In genomic region chr5:147928668-147929497, GRCm38 (mm10) we compare ENCODE assay signal across 16 mouse cellular contexts. TPM values are rescaled to one million over a fixed set of nuclear protein-coding genes. Genes with fewer than 3 reads are reported as not detected.
DNase-seq lines count a peak whose midpoint lies in the region; ATAC-seq and TF ChIP-seq lines count a peak whose summit lies in the region.
"Had no signal": no experiment of that assay in that cellular context is flagged by ENCODE, and none has a peak within 500 bp of the region (broad histone marks: within the 10 kb centered on the region; RNA-seq: fewer than 3 reads in every experiment).

No protein-coding gene starts in this region.

- H3K9me3 ChIP-seq in forebrain, postnatal 0 days (ENCODE audit: low read length) = no peaks in the 10 kb centered on the region
- H3K9me3 ChIP-seq in forebrain, embryonic 14.5 days (replicated peaks; ENCODE audit: control insufficient read depth, low read length) = no peaks in the 10 kb centered on the region
- H3K9me3 ChIP-seq in lung, embryonic 14.5 days (ENCODE audit: low read depth, low read length) = no peaks in the 10 kb centered on the region
- H3K9me3 ChIP-seq in hindbrain, embryonic 11.5 days (ENCODE audit: control insufficient read depth, low read length) = no peaks in the 10 kb centered on the region
- H3K9me3 ChIP-seq: heart, embryonic 10.5 days; hindbrain, embryonic 12.5 days had no signal

- H3K4me2 ChIP-seq in forebrain, postnatal 0 days (ENCODE audit: low read depth) = no peak overlapping the region
- H3K4me2 ChIP-seq in forebrain, embryonic 14.5 days (ENCODE audit: low read length) = no peak overlapping the region
- no peak overlapping the region for H3K4me2 ChIP-seq in lung, embryonic 14.5 days
- H3K4me2 ChIP-seq in hindbrain, embryonic 11.5 days (replicated peaks; ENCODE audit: low read depth, low read length) = no peak overlapping the region
- H3K4me2 ChIP-seq: hindbrain, embryonic 12.5 days had no signal

- no peak overlapping the region for H3K9ac ChIP-seq in forebrain, postnatal 0 days
- H3K9ac ChIP-seq in forebrain, embryonic 14.5 days (ENCODE audit: low read length) = no peak overlapping the region
- no peak overlapping the region for H3K9ac ChIP-seq in lung, embryonic 14.5 days
- H3K9ac ChIP-seq in hindbrain, embryonic 11.5 days (ENCODE audit: low read depth, low read length) = no peak overlapping the region
- H3K9ac ChIP-seq: hindbrain, embryonic 12.5 days had no signal

- no peak overlapping the region for H3K27ac ChIP-seq in forebrain, postnatal 0 days (ENCODE audit: low read depth, low read length)
- H3K27ac ChIP-seq in forebrain, embryonic 14.5 days (ENCODE audit: low read depth, low read length) = no peak overlapping the region
- no peak overlapping the region for H3K27ac ChIP-seq in lung, embryonic 14.5 days (ENCODE audit: low read depth)
- H3K27ac ChIP-seq in hindbrain, embryonic 11.5 days (ENCODE audit: low read depth, low read length) = no peak overlapping the region
- H3K27ac ChIP-seq: heart, embryonic 10.5 days; hindbrain, embryonic 12.5 days had no signal

- TF ChIP-seq CTCF in forebrain, postnatal 0 days (IDR thresholded peaks at IDR 0.05; ENCODE audit: low read depth) = peak; percentile 16; the same call in 1 of the 2 replicates
- TF ChIP-seq CTCF in lung, embryonic 14.5 days (IDR thresholded peaks at IDR 0.05; ENCODE audit: low read depth) = peak; percentile 45

- DNase-seq in forebrain, postnatal 0 days = no peak
- DNase-seq in forebrain, embryonic 14.5 days (ENCODE audit: low spot score) = no peak
- DNase-seq in lung, embryonic 14.5 days = no peak
- DNase-seq in lung, postnatal 14 days = no peak
- peak; percentile 67 for DNase-seq in R1 (ENCODE audit: low read depth, low spot score)
- peak; percentile 15 for DNase-seq in naive thymus-derived CD4-positive, alpha-beta T cell, adult 2 months (ENCODE audit: low read depth)
- DNase-seq in layer of hippocampus, postnatal 36 days = no peak
- no peak for DNase-seq in hindbrain, embryonic 11.5 days (ENCODE audit: low spot score)
- DNase-seq: cerebellum, adult 8-10 months; kidney, postnatal 10 days; lung, postnatal 4 days; midbrain, embryonic 14.5 days; retina, postnatal 1 day; thymus, adult 2 months had no signal

- ATAC-seq in forebrain, postnatal 0 days = no peak
- ATAC-seq in forebrain, embryonic 14.5 days = no peak
- no peak for ATAC-seq in lung, embryonic 14.5 days (ENCODE audit: insufficient read depth)
- ATAC-seq in hindbrain, embryonic 11.5 days (ENCODE audit: low FRiP score) = no peak

- no peaks in the 10 kb centered on the region for H3K4me1 ChIP-seq in forebrain, postnatal 0 days (ENCODE audit: insufficient read depth)
- H3K4me1 ChIP-seq in forebrain, embryonic 14.5 days (ENCODE audit: control insufficient read depth, insufficient read depth, low read length) = no peaks in the 10 kb centered on the region
- H3K4me1 ChIP-seq in lung, embryonic 14.5 days (ENCODE audit: insufficient read depth) = no peaks in the 10 kb centered on the region
- no peaks in the 10 kb centered on the region for H3K4me1 ChIP-seq in hindbrain, embryonic 11.5 days (replicated peaks; ENCODE audit: control insufficient read depth, insufficient read depth, low read length)
- H3K4me1 ChIP-seq: heart, embryonic 10.5 days; hindbrain, embryonic 12.5 days had no signal

- H3K36me3 ChIP-seq in forebrain, postnatal 0 days (ENCODE audit: insufficient read depth) = no peaks in the 10 kb centered on the region
- no peaks in the 10 kb centered on the region for H3K36me3 ChIP-seq in forebrain, embryonic 14.5 days (ENCODE audit: control insufficient read depth, insufficient read depth, low read length)
- H3K36me3 ChIP-seq in lung, embryonic 14.5 days (ENCODE audit: insufficient read depth) = no peaks in the 10 kb centered on the region
- no peaks in the 10 kb centered on the region for H3K36me3 ChIP-seq in hindbrain, embryonic 11.5 days (ENCODE audit: control insufficient read depth, insufficient read depth, low read length)
- H3K36me3 ChIP-seq: heart, embryonic 10.5 days; hindbrain, embryonic 12.5 days had no signal

- WGBS in forebrain, postnatal 0 days = 82% methylated on average over 7 of the region's 7 CpGs
- WGBS in forebrain, embryonic 14.5 days = 86% methylated on average over 7 of the region's 7 CpGs
- 76% methylated on average over 7 of the region's 7 CpGs for WGBS in lung, embryonic 14.5 days
- WGBS in hindbrain, embryonic 11.5 days = 77% methylated on average over 7 of the region's 7 CpGs

- no peaks in the 10 kb centered on the region for H3K27me3 ChIP-seq in forebrain, postnatal 0 days (ENCODE audit: insufficient read depth, low read length)
- H3K27me3 ChIP-seq in forebrain, embryonic 14.5 days (replicated peaks; ENCODE audit: control insufficient read depth, insufficient read depth, low read length) = no peaks in the 10 kb centered on the region
- H3K27me3 ChIP-seq in lung, embryonic 14.5 days (ENCODE audit: insufficient read depth, low read length) = no peaks in the 10 kb centered on the region
- no peaks in the 10 kb centered on the region for H3K27me3 ChIP-seq in hindbrain, embryonic 11.5 days (ENCODE audit: control insufficient read depth, insufficient read depth, low read length)
- H3K27me3 ChIP-seq: hindbrain, embryonic 12.5 days had no signal

- H3K4me3 ChIP-seq in forebrain, postnatal 0 days (ENCODE audit: low read depth, low read length) = no peak overlapping the region
- no peak overlapping the region for H3K4me3 ChIP-seq in forebrain, embryonic 14.5 days (ENCODE audit: low read depth, low read length)
- no peak overlapping the region for H3K4me3 ChIP-seq in lung, embryonic 14.5 days (ENCODE audit: low read depth, low read length)
- H3K4me3 ChIP-seq in hindbrain, embryonic 11.5 days (ENCODE audit: low read depth, low read length) = no peak overlapping the region
- H3K4me3 ChIP-seq: heart, embryonic 10.5 days; hindbrain, embryonic 12.5 days had no signal

RNA-seq across cellular contexts. Expression of gene Mtus2, which starts 28.2 kb away (rescaled TPM):
- 33.1 and 45.7 TPM in 2 replicates for total RNA-seq in forebrain, postnatal 0 days (2014; rRNA removed)
- polyA plus RNA-seq in forebrain, postnatal 0 days (2015; fragmentation: Nextera tagmentation; extraction: Ambion mirVana) = 30.2 and 35.4 TPM in 2 replicates
- 17.0 and 20.4 TPM in 2 replicates for polyA plus RNA-seq in forebrain, embryonic 14.5 days (2014; fragmentation: Nextera tagmentation; extraction: Ambion mirVana)
- 5.5 and 5.7 TPM in 2 replicates for polyA plus RNA-seq in lung, embryonic 14.5 days (2014; fragmentation: Nextera tagmentation; extraction: Ambion mirVana)
- 10 to 100 TPM; 31.4 to 32.1 TPM for total RNA-seq in layer of hippocampus, postnatal 36 days (2021)
- polyA plus RNA-seq in hindbrain, embryonic 11.5 days (2014; fragmentation: Nextera tagmentation; extraction: Ambion mirVana) = 22.2 and 29.2 TPM in 2 replicates

RNA-seq across cellular contexts. Expression of gene Slc46a3, which starts 34.3 kb away (rescaled TPM):
- total RNA-seq in forebrain, postnatal 0 days (2014; rRNA removed) = 3.2 and 3.4 TPM in 2 replicates
- 3.7 and 4.6 TPM in 2 replicates for polyA plus RNA-seq in forebrain, postnatal 0 days (2015; fragmentation: Nextera tagmentation; extraction: Ambion mirVana)
- polyA plus RNA-seq in forebrain, embryonic 14.5 days (2014; fragmentation: Nextera tagmentation; extraction: Ambion mirVana) = 4.0 and 5.9 TPM in 2 replicates
- 3.3 and 4.3 TPM in 2 replicates for polyA plus RNA-seq in lung, embryonic 14.5 days (2014; fragmentation: Nextera tagmentation; extraction: Ambion mirVana)
- 1 to 10 TPM; 6.7 to 7.8 TPM for total RNA-seq in layer of hippocampus, postnatal 36 days (2021)
- polyA plus RNA-seq in hindbrain, embryonic 11.5 days (2014; fragmentation: Nextera tagmentation; extraction: Ambion mirVana) = 3.9 and 4.1 TPM in 2 replicates

Comparison
In these comparisons a context has a peak if more than half of its experiments do, and no peak if none do; other contexts are left out.
1. DNase-seq: peak in R1 (single experiment) and naive thymus-derived CD4-positive, alpha-beta T cell, adult 2 months (single experiment); none in forebrain, postnatal 0 days (single experiment), forebrain, embryonic 14.5 days (single experiment), lung, embryonic 14.5 days (single experiment), lung, postnatal 14 days (single experiment), layer of hippocampus, postnatal 36 days (0 of 2) and hindbrain, embryonic 11.5 days (single experiment).